Mouse (Mus musculus) limb, embryonic 13.5 days (tissue): ENCODE measurements around the gene Zfand2a. TPM values are rescaled to one million over a fixed set of nuclear protein-coding genes. Genes with fewer than 3 reads are reported as not detected.
A peak's percentile ranks its signal among the peaks of the same experiment; 100 is the strongest.

Experiments
- ATAC-seq: fragments of 200-750 bp; cut with Nextera tagmentation; 2 replicates; pipeline ENCODE4 v1.8.0; 2017; ENCODE audit warnings: low read depth, moderate number of reproducible peaks, moderate TSS enrichment; ENCODE audit not compliant: low FRiP score
- H3K27ac ChIP-seq: fragments of 300-500 bp; sonication (generic); 2 replicates; pipeline ENCODE4 v1.5.1; 2015; ENCODE audit warnings: inconsistent platforms, mild to moderate bottlenecking, moderate library complexity
- H3K27me3 ChIP-seq: fragments of 300-500 bp; sonication (generic); 2 replicates; pipeline ENCODE4 v1.6.1; 2015; ENCODE audit warnings: mild to moderate bottlenecking, inconsistent platforms
- H3K36me3 ChIP-seq: fragments of 300-500 bp; sonication (generic); 2 replicates; pipeline ENCODE4 v1.6.1; 2015; ENCODE audit warnings: inconsistent platforms, mild to moderate bottlenecking, moderate library complexity
- H3K4me1 ChIP-seq: fragments of 300-500 bp; sonication (generic); 2 replicates; pipeline ENCODE4 v1.6.1; 2015; ENCODE audit warnings: inconsistent platforms
- H3K4me2 ChIP-seq: fragments of 300-500 bp; sonication (generic); replicated peaks from 2 replicates; pipeline ENCODE4 v1.6.1; 2015; ENCODE audit warnings: inconsistent platforms, mild to moderate bottlenecking, moderate library complexity
- H3K4me3 ChIP-seq: fragments of 300-500 bp; sonication (generic); 2 replicates; pipeline ENCODE4 v1.5.1; 2015; ENCODE audit warnings: moderate library complexity, mild to moderate bottlenecking, inconsistent platforms
- H3K9ac ChIP-seq: fragments of 300-500 bp; sonication (generic); 2 replicates; pipeline ENCODE4 v1.6.1; 2015; ENCODE audit warnings: mild to moderate bottlenecking, inconsistent platforms
- H3K9me3 ChIP-seq: fragments of 300-500 bp; sonication (generic); 2 replicates; pipeline ENCODE4 v1.6.1; 2016; ENCODE audit warnings: inconsistent platforms
- WGBS: fragments of 180-500 bp; shearing (Covaris S2); methylation state at CpG from one replicate; pipeline ENCODE4 v1.1.7; 2015; 5-methylcytosine and 5-hydroxymethylcytosine counted together
- polyA plus RNA-seq: library from polyadenylated mRNA; unstranded; fragments of >200 nt; fragmentation: Nextera tagmentation; extraction: Ambion mirVana; gene quantifications from 2 replicates; pipeline ENCODE4 v1.2.1, GENCODE M21; 2015

Zfand2a gene
- polyA plus RNA-seq, 1 experiment from 2014 or later, result 11.0 TPM

DNA sequence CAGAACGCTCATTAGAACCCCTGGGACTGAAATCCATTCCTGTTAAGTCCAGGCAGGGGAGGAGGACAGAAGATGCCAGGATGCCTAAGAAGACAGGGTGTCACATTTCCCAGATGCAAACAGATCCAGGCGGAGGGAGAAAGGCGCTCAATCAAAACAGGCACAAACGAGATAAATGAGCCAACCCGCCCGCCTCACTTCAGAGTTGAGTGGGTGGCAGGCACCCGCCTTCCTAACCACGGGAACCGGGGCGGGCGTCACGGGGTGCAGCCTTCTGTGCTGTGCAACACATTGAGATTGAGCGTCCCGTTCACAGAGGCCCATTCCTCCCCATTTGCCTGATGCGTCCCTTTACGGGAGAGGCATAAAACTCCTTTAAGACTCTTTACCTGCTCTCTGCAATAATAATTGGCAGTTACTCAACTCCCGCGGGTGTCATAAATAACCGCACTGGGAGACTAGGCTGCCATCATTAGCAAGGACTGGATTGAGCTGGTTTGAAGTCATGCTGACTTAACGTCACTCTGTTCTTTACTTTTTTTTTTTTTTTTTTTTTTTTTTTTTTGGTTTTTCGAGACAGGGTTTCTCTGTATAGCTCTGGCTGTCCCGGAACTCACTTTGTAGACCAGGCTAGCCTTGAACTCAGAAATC lies 10.8 kb upstream of the Zfand2a start:
- 0 out of 2 replicates have a peak overlapping the region, but pooled peaks have one; percentile 4 for H3K9ac ChIP-seq
- peaks cover 21% of the 10 kb centered on the region for H3K27me3 ChIP-seq
- ATAC-seq, result peak; percentile 54; the same call in 1 of the 2 replicates
- peak overlapping the region; percentile 36 for H3K4me2 ChIP-seq
- no peaks in the 10 kb centered on the region for H3K36me3 ChIP-seq
- H3K27ac ChIP-seq, result no peak overlapping the region
- peaks cover 10% of the 10 kb centered on the region for H3K4me1 ChIP-seq
- H3K4me3 ChIP-seq, result no peak overlapping the region
- 16% methylated on average over 22 of the region's 22 CpGs for WGBS
- H3K9me3 ChIP-seq, result no peaks in the 10 kb centered on the region

DNA sequence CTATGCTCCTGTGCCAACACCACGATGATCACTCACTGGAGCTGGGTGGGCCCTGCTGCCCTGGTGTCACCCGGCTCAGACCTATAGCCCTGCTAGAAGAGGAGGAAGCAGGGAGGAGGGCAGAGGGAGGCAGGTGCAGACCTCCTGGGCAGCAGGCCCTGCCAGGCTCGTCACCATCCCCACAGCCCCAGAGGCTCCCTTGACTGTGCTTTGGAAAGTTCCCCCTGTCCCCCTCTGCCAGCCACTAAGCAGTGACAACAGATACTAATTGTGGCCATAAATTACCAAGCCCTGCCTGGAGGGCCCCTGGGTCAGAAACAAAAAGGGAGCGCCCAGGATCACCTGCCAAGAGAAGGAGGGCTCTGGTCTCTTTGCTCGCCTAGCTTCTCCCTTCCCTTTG lies 9.3 kb upstream of the Zfand2a start:
- no peak for ATAC-seq
- H3K9ac ChIP-seq, result no peak overlapping the region
- no peaks in the 10 kb centered on the region for H3K36me3 ChIP-seq
- H3K4me3 ChIP-seq, result no peak overlapping the region
- H3K4me2 ChIP-seq, result no peak overlapping the region
- no peaks in the 10 kb centered on the region for H3K9me3 ChIP-seq
- H3K27me3 ChIP-seq, result peaks cover 21% of the 10 kb centered on the region
- no peak overlapping the region for H3K27ac ChIP-seq
- peaks cover 10% of the 10 kb centered on the region for H3K4me1 ChIP-seq
- 37% methylated on average over 5 of the region's 5 CpGs for WGBS

DNA sequence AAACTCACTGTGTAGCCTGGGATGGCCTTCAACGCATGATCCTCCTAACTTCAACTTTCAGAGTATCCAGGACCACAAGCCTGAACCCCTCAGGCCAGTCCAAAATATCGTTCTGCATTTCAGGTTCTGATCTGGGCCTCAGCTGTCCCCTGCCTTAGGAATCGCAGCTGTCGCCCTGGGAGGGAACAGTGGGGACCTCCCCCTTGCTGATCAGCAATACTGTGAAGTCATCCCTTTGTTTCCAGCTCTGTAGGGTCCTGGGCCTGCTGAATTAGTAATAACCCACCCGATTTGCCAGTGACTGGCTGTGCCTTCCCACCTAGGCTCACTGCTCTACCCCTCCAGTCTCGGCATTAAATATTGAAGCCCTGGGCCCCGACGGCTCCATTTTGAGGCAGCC lies 7.0 kb upstream of the Zfand2a start:
- no peaks in the 10 kb centered on the region for H3K36me3 ChIP-seq
- peaks cover 10% of the 10 kb centered on the region for H3K4me1 ChIP-seq
- no peak; the same call in 1 of the 2 replicates for ATAC-seq

DNA sequence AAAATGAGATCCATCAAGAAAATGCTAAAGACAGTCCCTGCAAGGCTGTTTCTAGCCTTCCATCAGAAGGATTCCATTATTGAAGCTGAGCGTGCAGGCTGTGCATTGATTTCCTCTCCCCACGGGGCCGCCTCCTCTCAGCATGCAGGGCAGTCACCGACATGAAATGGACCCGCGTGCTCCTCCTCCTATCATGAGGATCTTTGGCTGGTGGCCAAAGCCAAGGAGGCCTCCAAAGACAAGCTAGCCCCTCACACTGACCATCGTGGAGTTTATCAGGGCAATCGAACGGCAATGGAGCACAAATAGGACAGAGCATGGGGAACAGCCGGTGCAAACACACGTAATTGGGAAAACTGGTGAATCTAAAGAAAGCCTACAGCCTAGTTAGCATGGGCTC lies 5.8 kb upstream of the Zfand2a start:
- Histone ChIP-seq H3K9me3 (peaks cover 7% of the 10 kb centered on the region; the same call in 1 of the 2 replicates), H3K27ac (no peak overlapping the region), H3K4me1 (peaks cover 8% of the 10 kb centered on the region), H3K4me3 (no peak overlapping the region), H3K9ac (no peak overlapping the region), H3K4me2 (no peak overlapping the region), H3K36me3 (no peaks in the 10 kb centered on the region), H3K27me3 (peaks cover 17% of the 10 kb centered on the region)
- WGBS, result 89% methylated on average over 11 of the region's 11 CpGs
- no peak for ATAC-seq

More for the DNA sequence above, 7.0 kb upstream of the Zfand2a start:
- WGBS, result 63% methylated on average over 8 of the region's 8 CpGs
- Histone ChIP-seq H3K27ac (no peak overlapping the region), H3K4me3 (no peak overlapping the region), H3K27me3 (peaks cover 17% of the 10 kb centered on the region), H3K9ac (no peak overlapping the region; the same call in 1 of the 2 replicates), H3K9me3 (peaks cover 5% of the 10 kb centered on the region; the same call in 1 of the 2 replicates), H3K4me2 (no peak overlapping the region)

DNA sequence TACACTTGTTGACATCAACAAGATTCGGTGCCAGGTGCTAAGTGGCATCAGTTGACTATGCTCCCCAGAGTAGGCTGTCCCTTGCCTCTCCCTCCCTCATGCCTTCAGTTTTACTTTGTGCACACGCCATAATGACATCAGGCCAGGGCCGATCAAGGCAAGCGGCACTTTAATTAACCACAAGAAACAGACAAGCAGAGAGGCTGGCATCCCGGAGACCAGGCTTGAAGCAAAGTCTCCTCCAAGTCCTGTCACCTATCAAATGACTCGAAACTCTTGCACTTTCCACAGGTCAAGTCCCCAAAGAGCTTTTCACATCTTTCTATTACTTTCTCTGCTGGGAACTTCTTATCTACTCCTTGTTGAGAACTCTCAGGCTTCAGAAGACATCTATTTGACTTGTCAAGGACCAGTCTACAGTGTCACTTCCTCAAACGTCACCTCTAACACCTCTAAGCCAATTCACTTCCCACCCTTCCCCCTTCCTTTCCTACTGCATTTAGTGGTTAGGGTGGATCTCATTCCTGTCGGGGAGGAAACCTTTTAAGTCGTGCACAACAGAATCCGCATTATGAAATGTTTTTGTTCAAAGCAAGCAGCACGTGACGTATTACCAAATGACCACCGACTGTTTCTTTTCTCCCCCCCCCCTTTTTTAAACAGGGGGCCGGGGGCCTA lies 1.0 kb downstream of the Zfand2a start:
- Histone ChIP-seq H3K36me3 (peaks cover 43% of the 10 kb centered on the region), H3K4me3 (peak overlapping the region; percentile 96), H3K4me1 (peaks cover 11% of the 10 kb centered on the region), H3K4me2 (peak overlapping the region; percentile 93), H3K9me3 (peaks cover 7% of the 10 kb centered on the region; the same call in 1 of the 2 replicates), H3K9ac (peak overlapping the region; percentile 91), H3K27me3 (no peaks in the 10 kb centered on the region), H3K27ac (no peak overlapping the region)
- WGBS, result 61% methylated on average over 14 of the region's 14 CpGs
- ATAC-seq, result no peak

DNA sequence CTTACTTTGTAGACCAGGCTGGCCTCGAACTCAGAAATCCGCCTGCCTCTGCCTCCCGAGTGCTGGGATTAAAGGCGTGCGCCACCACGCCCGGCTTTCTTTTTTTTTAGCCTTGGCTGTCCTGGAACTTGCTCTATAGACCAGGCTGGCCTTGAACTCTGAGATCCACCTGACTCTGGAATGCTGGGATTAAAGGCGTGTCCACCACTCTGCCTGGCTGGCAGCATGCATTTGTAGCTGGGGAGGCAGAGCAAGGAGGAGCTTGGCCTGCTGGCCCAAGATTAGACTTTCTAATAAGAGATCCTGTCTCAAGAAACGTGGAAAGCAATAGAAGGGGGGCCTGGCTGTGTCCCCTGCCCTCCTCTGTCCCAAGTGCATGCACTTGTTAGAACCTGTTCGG lies 3.9 kb downstream of the Zfand2a start:
- H3K4me2 ChIP-seq, result no peak overlapping the region
- peaks cover 11% of the 10 kb centered on the region for H3K4me1 ChIP-seq
- ATAC-seq, result no peak
- no peak overlapping the region for H3K4me3 ChIP-seq
- H3K27me3 ChIP-seq, result no peaks in the 10 kb centered on the region
- no peak overlapping the region for H3K9ac ChIP-seq
- H3K27ac ChIP-seq, result no peak overlapping the region
- 93% methylated on average over 10 of the region's 10 CpGs for WGBS
- H3K36me3 ChIP-seq, result peaks cover 71% of the 10 kb centered on the region
- H3K9me3 ChIP-seq, result no peaks in the 10 kb centered on the region

DNA sequence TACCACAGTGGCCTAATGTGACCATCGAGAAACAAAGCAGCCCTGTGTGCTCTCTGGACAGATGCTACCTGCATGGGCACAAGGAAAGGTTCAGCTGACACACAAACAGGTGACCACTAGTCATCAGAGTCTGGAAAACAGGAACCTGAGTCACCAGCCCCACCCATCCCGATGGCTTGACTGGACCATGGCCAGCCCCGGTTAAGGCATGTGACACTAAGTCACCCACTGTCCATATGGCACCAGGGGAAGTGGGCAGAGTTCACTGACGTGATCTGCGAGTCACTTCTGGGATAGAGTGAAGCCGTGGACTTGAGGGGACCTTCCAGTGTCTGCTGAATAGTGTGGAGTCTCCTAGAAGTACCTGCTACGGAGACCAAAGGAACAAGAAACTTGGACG lies 5.3 kb downstream of the Zfand2a start:
- WGBS, result 96% methylated on average over 8 of the region's 8 CpGs
- peaks cover 11% of the 10 kb centered on the region for H3K4me1 ChIP-seq
- no peaks in the 10 kb centered on the region for H3K27me3 ChIP-seq
- H3K9me3 ChIP-seq, result no peaks in the 10 kb centered on the region
- H3K4me2 ChIP-seq, result no peak overlapping the region
- no peak overlapping the region for H3K4me3 ChIP-seq
- no peak for ATAC-seq
- no peak overlapping the region for H3K27ac ChIP-seq
- H3K9ac ChIP-seq, result no peak overlapping the region
- H3K36me3 ChIP-seq, result peaks cover 84% of the 10 kb centered on the region

DNA sequence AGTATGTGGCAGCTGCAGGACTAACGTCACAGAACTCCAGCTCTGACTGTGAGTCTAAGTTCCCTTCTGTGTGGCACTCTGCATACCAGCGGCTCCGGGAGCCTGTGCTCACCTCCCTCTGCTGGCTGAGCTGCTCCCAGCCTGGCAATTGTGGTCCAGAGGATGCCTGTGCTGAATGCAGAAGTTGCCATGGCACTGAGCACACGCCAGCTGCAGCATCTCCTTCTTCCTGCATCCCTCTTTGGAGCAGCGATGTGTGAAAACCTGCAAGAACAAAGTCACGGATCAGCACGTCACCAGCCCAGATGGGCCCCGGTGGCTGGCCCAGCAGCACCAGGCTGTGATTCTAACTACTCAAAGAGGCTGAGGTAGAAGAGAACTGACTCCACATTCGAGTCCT lies 9.6 kb downstream of the Zfand2a start:
- WGBS, result 89% methylated on average over 9 of the region's 9 CpGs

DNA sequence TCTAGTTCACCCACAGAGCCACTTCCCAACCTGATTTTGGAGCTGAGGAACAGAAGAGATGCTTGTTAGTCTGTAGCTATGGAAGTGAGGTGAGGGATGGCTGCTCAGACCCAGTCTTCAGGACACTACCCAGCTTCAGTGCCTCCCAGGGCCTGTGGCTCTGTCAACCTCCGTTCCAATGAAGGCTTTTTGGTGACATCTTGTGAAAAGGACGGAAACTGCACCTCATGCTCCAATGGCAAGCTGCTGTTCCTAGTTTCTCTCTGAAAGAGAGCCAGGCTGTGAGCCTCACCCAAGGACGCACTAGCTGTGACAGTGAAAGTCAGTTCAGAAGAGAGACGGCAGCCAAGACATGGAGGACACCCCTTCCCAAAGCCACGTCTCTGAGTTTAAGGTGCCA lies 16.4 kb downstream of the Zfand2a start:
- H3K4me3 ChIP-seq, result no peak overlapping the region
- no peak overlapping the region for H3K4me2 ChIP-seq
- no peaks in the 10 kb centered on the region for H3K27me3 ChIP-seq
- peaks cover 24% of the 10 kb centered on the region for H3K36me3 ChIP-seq
- 48% methylated on average over 5 of the region's 5 CpGs for WGBS
- H3K27ac ChIP-seq, result no peak overlapping the region
- H3K9ac ChIP-seq, result no peak overlapping the region; the same call in 1 of the 2 replicates
- no peaks in the 10 kb centered on the region for H3K4me1 ChIP-seq
- no peaks in the 10 kb centered on the region for H3K9me3 ChIP-seq
- ATAC-seq, result no peak

More for the DNA sequence above, 9.6 kb downstream of the Zfand2a start:
- Histone ChIP-seq H3K27me3 (no peaks in the 10 kb centered on the region), H3K9ac (no peak overlapping the region), H3K36me3 (peaks cover 90% of the 10 kb centered on the region), H3K4me2 (no peak overlapping the region), H3K9me3 (no peaks in the 10 kb centered on the region), H3K27ac (no peak overlapping the region), H3K4me3 (no peak overlapping the region), H3K4me1 (no peaks in the 10 kb centered on the region)
- ATAC-seq, result no peak

DNA sequence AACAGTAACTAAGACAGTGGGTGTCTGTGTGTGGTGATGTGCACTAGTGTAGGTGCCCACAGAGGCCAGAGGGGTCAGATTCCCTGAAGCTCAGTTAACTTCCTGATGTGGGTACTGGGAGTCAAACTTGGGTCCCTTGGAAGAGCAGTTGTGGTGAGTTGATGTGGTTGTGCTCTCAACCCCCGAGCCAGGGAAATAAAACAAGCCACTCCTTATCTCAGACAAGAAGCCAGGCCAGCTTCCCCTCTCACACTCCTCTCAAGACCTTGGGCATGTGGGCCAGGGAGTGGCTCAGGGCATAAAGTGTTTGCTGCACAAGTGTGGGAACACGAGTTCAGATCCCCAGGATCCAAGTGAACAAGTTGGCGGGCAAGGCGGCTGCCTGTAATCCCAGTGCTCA lies 17.5 kb downstream of the Zfand2a start:
- WGBS, result 61% methylated on average over 4 of the region's 4 CpGs
- ATAC-seq, result no peak
- no peaks in the 10 kb centered on the region for H3K9me3 ChIP-seq
- H3K4me3 ChIP-seq, result no peak overlapping the region
- no peaks in the 10 kb centered on the region for H3K27me3 ChIP-seq
- H3K27ac ChIP-seq, result no peak overlapping the region
- no peaks in the 10 kb centered on the region for H3K4me1 ChIP-seq
- no peak overlapping the region for H3K9ac ChIP-seq
- peaks cover 12% of the 10 kb centered on the region for H3K36me3 ChIP-seq
- H3K4me2 ChIP-seq, result no peak overlapping the region

DNA sequence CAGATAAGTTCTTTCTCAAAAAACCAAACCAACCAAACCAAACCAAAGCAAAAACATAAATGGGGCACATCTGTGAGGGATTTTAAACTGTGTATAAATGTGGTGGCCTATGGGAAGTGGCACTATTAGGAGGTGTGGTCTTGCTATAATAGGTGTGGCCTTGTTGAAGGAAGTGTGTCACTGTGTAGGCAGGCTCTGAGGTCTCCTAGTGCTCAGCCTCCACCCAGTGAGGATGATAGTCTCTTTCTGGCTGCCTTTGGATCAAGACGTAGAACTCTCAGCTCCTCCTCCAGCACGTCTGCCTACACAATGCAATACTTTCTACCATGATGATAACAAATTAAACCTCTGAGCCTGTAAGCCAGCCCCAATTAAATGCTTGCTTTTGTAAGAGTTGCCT lies 18.0 kb downstream of the Zfand2a start:
- Histone ChIP-seq H3K36me3 (peaks cover 8% of the 10 kb centered on the region), H3K27ac (no peak overlapping the region), H3K9me3 (no peaks in the 10 kb centered on the region), H3K4me2 (no peak overlapping the region), H3K4me1 (no peaks in the 10 kb centered on the region), H3K4me3 (no peak overlapping the region), H3K9ac (no peak overlapping the region), H3K27me3 (no peaks in the 10 kb centered on the region)
- ATAC-seq, result no peak
- 61% methylated on average over 2 of the region's 2 CpGs for WGBS

DNA sequence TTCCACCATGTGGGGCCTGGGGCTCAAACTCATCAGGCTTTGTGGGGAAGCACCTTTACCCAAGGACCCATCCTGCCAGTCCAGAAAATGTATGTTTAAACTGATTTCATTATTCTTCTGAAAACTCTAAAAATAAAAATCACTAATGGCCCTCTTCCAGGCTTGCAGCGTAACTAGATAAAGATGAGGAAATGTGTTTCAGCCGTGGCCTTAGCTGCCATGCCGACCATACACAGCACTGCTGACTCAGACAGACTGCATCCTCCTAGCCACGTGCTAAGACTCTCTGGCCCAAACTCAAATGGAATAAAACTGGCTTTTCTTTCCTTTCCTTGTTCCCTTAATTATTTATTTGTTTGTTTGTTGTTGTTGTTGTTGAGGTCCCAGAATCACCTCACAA lies 19.5 kb downstream of the Zfand2a start:
- no peak for ATAC-seq
- 75% methylated on average over 4 of the region's 4 CpGs for WGBS

More for the DNA sequence above, 19.5 kb downstream of the Zfand2a start:
- Histone ChIP-seq H3K9me3 (no peaks in the 10 kb centered on the region), H3K4me2 (no peak overlapping the region), H3K4me3 (no peak overlapping the region), H3K27me3 (no peaks in the 10 kb centered on the region), H3K36me3 (no peaks in the 10 kb centered on the region), H3K4me1 (peaks cover 5% of the 10 kb centered on the region; the same call in 1 of the 2 replicates), H3K27ac (no peak overlapping the region), H3K9ac (no peak overlapping the region)
